Mouse (Mus musculus) mesoderm, embryonic 11.5 days (tissue): ENCODE measurements around the gene Vmn2r113.
"Not testable (repeated sequence)": the region's sequence is repeated elsewhere in the genome, so short reads cannot be mapped to it uniquely, and the experiment has no call there.

Experiments
- DNase-seq: peaks from one replicate; pipeline ENCODE4 v3.0.0-alpha.2; 2012; ENCODE audit warnings: low read depth, low spot score

The Vmn2r113 gene

GRCm38 (mm10) chr17:22942684-22943083 is at the start of gene Vmn2r113:
Vmn2r113 (plus strand) TSS chr17:22942984.
- DNase-seq: not testable (repeated sequence)
